Mouse (Mus musculus): Measurements from ENCODE around the gene Cyren.

Cyren gene

DNA sequence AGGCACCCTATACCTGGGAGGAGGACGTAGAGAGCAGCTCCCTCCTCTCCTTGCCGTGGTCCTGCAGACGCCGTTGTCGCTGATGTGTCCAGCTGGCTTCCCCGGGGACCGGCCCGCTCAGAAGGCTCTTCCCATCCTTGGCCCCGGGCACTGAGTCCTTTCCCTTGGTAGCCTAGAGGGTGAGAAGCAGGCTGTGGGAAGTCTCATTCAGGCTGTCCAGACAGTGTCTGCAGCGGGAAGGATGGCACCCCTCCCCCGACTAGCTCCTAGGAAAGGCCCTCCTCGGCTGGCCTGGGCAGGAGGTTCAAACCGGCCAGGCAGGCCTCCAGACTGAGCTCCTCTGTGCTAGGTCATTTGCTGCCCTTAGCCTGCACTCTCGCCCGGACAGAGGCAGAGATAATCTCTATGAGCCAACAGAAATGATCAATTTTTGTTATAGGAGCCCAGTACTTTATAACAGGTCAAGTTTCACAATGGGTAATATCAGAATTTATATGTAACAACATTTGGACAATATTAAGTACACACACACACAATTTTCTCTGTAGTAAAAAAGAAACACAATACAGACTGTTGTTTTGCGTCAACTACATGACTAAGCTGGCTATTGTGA lies 18.4 kb upstream of the Cyren start:
- DNase-seq = no peak

DNA sequence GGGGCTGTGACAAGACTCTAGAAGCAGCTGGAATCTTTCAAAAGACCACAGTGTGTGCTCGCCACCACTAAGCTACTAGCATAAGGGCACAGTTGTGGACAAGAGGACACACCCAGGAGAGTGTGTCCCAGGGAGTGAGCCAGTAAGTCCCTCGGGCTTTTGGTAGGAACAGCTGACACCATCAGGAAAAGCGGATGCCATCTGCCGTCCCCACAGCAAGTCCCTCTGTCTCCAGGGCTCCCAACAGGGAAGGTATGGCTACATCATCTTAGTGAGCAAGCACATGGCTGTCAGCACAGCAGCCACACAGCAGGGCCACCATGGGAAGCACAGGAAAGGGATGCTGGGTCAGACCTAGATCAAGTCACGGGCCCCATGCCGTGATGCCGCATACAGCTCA lies 17.7 kb upstream of the Cyren start:
- DNase-seq = no peak

DNA sequence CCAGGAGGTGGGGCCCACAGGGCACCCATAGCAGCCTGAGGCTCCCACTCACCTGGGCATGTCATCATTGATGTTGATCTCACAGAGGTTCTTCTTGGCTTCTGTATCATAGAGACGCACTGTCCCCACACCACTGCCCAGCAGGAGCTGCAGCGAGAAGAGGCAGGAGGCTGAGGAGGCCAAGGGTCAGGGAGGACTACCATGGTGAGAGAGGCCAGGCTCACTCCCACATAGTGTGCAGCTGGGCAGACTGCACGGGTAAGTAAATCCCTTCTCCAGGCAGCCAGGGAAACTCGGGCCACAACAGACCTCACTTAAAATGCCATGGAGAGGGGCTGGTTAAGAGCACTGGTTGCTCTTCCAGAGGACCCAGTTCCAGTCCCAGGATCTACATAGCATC lies 11.3 kb upstream of the Cyren start:
- no peak for DNase-seq

DNA sequence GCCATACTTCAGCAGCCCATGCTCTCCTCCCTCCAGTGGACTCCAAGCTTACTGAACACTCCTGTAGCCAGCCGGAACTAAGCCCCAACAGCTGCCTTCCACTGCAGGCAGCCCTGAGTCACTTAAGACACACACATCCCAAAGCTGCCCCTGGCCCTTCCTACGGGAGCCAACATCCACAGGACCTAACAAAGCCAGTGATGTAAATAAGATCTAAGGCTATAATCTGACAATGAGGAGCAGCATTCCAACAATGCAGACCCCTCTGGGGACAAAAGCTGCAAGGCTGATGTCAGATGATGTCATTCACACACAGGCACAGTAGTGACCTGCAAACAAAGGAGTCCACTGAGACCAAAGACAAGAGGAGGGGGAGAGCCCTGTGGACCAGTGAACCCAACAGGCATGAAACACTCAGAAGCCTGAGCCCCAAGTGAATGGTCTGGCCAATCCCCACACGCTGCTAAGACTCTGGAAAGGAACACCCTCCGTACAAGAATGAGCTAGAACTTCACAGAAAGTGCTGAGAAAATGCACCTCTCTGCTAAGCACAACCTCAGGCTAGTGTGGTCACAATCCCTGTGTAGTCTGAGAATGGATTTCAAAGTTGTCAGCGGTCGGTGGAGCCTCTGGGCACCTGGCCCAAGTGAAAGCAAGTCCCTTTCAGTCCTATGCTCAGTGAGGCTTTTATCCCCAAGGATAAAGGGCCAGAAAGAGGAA lies 9.4 kb upstream of the Cyren start:
- DNase-seq = no peak

DNA sequence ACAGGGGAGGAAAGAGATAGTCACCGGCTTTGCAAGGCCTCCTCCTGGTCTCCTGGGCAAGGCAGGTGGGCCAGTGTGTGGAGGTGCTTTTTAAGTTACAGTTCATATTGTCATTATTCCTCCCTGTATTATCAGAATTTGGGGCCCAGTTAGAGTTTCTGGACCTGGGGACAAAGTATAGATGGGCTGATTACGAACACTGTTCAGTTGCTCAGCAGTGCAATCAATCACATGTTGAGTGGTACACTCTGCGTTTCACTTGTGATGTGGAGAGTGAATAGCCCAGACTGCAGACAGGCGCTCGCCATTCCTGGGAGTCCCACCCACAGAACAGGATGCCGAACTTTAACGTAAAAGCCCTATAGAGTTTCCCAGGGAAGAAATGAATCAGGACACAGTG lies 6.9 kb upstream of the Cyren start:
- DNase-seq = no peak

DNA sequence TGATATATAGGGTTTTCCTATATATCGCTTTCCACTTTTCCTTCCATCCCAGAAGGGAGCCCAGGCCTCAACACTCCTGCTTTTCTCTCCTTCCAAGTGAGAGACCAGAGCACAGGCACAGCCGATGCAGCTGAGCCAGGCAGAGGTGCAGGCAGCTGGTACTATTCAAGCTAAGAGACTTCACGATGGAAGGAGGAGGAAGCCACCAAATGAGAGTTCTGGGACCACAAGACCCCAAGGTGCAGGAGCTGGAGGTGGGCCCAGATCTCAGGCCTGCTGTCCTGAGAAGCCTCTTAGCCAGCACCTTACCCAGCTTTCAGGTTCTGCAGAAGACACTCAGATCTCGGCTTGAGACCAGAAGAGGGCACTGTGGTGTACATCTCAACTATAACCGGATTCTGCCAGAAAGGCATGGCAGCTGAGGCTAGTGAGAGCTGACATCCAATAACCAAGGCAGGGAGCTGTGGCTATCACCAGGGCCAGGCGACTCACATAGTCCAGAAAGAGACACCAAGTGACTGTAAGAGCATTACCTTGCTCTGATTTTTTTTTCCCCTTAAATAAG lies 2.1 kb upstream of the Cyren start:
- peak; percentile 70 for DNase-seq

DNA sequence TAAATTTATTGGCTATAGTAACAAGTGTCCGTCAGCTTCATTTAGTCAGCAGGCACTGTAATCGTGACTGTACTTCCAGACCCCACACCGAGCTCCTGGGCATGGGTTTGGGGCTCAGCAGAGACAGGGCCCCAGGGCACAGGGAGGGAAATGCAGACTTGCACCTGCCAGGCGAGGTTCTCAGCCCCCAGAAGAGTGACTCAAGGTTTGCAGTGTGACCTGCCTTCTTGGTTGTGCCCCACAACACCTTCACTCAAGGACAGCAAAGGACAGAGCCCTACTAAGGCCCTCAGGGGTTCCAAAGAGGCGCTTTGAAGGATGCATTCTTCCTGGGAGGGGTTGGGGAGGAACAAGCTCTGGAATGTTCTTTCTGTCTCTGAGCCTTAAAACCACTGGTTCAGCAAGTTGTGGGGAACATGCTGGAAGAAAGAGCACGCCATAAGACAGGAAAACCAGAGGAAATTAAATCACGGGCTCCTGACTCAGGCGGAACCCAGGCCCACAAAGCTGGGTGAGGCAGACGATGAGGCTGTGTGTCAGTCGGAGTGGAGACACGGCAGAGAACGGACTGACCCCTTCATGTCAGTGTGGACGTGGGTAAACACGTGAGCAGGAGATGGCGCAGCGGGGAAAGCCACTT lies 1.4 kb upstream of the Cyren start:
- DNase-seq = peak; percentile 33

DNA sequence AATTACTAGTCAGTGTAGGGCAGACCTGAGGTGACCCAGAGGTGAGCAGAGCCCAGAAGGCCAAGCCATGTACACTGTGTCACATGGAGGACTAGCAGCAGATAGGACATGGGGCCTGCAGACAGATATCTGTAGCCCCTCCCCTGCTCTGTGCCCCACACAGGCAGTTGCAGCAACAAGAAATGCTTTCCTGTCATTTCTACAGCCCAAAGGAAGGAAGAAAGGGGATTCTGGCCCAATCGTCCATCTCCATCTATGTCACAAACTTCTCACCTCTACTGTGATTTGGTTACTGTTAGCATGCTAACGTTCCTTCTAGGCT lies 1.1 kb downstream of the Cyren start:
- no peak for DNase-seq

DNA sequence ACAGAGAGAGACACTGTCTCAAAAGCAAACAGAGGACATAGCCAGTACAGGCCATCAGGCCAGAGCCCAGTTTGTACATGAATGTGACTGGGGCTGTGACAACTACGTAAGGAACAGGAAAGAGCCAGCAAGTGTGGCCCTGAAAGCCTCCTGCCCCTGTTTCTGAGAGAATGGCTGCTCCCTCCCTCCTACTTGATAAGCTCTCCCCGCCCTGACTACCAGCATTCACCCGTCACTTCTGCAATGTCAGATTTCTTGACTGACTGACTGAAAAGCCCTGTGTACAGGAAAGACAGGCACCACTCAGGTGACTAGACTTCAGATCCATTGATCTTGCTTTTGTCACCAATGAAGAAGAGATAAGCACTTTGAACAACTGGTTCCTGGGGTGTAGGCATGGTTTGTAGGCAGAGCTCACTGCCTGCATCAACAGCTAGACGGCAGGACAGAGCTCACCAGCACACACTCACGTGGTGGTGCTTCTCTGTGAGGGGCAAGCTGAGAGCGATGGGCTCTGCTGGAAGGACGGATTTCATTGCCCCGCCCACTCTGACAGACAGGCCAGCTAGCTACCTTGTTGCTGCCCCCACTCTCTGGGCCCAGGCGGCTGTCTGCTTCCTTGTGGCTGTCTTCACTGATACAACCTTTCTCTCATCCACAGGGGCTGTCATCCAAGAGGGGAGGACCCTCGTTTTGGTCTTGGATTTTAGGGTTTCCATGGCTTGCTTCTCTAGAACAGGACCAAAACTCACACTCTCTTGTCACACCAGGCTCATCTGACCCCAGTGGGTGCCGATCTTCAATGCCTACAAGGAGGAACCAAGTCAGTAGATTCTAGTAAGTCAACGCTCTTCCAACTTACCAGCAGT lies 1.7 kb downstream of the Cyren start:
- peak; percentile 52 for DNase-seq

DNA sequence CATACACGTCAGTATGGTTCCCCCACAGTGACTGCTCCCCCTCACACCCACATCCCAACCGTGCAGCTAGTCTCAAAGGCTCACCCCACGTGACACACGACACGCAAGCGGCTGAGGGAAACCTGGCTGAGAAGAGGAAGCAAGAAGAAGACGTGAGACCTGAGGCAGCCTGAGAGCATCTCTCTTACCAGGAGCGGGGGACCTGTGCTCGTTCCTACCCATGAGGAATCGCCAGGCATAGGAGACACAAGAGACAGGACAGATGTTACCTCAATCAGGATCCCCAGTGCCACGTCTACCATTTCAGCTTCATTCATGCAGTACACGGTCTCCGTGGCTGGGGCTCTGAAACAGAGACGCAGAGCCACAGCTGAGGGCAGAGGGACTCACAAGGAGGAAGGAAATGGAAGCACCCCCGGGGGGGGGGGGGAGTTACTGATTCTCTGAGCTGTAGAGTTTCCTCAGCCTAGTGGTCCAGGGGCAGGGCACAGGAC lies 2.5 kb downstream of the Cyren start:
- DNase-seq = peak; percentile 88

DNA sequence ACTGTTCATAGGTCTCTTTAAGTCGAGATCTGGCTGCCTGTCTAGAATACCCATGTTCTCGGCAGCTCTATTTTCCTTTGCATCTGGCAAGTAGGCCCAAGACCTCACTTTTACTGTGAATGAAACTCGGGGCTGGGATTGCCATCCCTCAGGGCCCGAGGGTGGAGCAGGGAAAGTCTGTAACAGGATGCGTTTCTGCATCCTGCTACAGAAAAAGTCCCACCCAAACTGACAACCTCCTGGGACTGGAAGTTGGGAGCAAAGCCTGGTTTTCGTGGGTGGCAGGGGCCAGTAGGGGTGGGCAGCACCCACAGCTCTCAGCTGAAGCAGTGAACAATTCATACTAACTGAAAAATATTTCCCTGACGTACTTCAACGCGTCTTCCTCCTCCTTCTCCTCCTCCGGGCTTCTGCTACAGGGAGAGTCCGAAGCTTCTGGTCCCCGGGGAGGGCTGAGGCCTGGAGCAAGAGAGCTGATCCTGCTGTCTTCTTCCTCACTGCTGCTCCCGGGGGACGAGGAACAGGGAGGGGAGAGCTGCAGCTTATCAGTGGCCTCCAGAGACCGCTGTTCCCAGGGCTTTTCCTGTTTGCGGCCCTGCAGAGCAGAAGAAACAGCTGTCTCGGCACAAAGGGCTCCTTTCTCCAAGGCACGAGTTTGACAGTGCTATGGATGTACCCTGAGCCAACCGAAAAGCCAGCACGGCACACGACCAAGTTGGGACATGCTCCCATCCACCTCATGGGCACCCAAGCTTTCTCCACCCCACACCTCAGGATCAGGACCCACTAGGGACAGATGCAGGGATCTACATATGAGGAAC lies 3.5 kb downstream of the Cyren start:
- no peak for DNase-seq

DNA sequence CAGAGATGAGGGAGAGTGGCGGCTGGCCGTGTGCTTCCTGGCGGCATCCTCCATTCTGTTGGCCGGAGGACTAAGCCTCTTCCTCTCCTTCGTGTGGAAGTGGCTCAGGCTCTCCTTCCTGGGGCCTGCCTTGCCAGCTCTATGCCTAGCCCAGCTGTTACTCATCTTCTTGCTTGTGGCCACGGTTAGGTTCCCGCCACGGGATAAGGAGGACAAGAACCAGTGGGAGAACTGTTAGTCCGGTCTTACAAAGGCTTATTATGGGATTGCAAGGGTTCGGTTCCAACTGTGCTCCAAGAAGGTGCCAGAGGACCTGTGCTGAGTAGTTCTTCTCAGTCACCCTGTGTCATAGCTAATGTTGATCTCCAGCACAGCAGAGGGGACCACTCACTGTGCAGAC lies 5.0 kb downstream of the Cyren start:
- DNase-seq = no peak

DNA sequence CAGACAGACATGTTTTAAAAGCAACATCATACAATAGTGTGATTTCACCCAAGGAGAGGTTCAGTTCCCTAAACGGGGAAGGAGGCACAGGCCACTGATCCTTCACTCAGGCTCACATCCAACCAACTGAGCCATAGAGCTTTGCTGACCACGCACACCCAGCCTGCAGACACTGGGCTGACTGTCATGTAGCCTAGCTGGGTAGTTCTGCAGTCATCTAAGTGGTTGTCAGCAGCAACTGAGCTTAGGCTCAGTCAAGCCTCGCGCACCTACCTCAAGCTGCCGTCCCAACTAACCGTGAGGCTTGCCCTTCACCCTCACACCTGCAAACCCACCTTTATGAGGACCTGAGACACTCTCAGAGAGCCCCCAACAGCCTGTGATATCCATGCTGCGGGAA lies 5.9 kb downstream of the Cyren start:
- DNase-seq = no peak

DNA sequence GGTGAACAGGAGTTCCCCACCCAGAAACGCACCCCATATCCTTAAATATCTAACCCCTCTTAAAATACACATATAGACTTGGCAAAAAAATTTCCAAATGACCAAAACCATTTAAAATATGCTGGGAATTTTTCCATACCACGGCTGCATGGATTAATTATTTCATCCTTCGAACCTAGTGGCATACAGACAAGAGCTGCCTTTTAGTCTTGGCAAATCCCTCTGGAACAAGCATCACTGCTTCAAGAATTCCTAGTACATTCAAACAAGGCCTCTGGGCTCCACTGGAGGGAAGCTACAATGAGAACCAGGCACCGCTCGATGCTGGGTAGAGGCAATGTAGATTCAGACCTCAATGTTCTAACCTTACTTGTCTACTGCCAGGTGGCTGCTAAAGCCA lies 7.1 kb downstream of the Cyren start:
- no peak for DNase-seq

DNA sequence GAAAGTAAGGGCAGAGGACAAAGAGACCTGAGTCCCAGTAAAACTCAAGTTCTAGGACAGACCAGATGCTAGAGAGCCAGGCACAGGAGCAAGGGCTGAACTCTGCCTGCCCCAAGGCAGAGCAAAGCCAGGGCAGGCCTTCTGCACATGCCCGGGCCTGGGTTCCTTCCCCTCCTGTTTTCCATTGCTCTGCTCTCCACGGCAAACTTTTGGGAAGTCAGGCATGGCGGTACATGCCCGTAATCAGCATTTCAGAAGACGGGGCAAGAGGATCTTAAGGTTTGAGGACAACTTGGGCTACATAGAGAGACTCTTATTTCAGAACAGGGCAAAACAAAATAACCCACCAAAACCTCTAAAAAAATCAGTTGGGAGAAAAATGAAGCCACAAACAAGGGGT lies 7.7 kb downstream of the Cyren start:
- no peak for DNase-seq

DNA sequence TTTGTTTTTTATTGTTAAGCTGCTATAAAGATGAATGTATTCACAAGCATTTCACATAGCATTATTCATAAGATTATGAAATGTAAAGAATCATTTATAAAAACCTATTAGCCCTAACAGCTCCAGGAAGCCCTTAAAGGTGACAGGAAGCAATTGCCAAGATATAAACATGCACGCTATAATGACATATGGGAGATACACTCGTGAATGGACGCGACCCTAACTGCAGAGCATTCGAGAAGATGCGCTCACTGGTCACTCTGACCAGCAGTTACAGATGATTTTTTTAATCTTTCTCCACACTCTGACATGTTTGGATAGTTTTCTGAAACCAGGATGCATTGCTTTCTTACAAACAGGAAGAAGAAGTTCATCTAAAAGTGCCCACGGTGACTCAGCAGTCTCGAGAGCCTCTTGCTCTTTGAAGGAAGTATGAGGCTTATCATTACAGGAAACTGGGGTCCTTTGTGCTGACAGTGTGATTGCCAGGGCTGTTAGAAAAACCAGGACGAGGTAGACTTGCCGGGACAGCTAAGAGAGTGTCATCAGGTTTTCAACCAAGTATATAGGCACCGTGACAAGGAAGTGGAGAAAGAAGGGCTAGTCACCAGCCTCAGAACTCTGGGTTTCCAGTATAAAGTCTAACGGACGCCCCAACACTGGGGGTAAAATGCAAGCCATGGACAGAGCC lies 8.5 kb downstream of the Cyren start:
- DNase-seq = peak; percentile 72

DNA sequence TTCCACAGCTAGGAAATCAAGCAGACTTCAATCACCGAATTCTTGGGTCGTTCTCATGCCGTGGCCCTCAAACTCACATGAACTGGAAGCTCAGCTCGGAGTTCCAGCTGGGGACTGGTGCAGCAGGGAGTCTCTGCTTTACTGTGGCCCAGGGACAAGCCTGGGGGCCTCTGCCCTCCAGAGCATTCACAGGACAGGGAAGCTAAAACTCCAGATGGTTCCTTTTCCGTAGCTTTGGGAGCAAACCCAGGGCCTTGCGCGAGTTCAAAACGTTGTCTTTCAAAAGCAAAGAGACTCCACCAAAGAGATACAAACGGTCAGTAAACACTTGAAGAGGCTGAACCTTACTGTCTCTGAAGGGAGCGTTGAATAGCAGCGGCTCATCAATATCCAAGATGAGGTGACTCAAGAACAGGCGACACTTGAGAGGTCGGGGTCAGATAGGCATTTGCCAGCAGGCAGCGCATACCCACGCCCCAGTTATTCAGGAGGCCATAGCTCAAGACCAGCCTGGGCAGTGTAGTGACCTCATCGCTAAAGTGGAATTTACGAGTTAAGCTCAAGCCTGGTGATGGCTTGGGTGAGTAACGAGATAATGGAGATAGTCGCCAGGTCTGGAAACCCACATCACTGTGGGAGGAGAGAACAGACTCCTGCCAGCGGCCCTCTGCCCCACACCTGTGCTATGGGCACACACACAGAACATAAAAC lies 9.2 kb downstream of the Cyren start:
- no peak for DNase-seq

DNA sequence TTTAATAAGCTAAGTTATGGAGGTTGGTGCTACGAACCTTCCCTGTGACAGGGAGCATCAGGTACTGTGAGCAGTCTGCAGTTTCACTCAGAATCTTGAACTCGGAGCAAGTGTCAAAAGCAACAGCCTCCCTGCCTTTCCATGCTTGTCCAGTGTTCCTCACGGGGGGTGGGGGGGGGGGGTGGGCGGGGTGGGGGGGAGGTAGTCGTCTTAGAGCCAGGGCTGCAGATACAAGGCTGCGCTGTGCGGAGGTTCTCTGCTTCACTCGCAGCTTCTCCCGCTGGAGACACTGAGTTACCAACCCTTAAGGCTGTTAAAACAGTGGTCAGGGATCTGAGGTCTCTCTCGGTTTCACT lies 9.9 kb downstream of the Cyren start:
- DNase-seq = no peak

DNA sequence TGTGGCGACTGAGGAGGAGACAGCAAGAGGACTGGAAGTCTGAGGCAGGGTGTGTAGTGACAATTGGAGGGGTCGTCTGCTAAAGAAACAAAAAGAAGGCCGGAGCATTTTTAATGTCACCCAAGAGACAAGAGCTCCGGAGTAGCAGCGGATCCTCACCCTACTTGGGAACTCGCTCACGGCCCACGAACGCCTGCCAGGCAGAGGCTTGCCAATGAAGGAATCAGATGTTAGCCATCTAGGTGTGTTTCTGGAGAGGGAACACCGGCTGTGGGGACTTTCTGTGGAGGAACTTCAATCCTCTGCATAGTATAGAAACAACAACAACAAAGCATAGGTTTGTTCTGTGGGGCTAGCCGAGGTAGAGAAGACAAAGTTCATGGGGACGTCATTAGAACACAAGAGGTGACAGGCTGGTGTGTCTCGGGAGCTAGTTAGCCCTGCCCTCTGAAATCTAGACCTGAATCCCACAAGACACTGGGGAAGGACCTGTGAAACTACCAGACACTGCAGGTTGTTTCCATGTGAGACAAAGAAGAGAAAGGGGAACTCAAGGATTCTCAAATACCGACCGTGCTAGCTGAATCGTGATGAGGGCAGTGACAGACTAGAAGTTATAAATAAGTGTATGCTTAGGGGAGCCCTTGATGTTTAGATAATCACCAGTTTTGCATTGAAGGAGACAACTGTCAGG lies 10.4 kb downstream of the Cyren start:
- no peak for DNase-seq

DNA sequence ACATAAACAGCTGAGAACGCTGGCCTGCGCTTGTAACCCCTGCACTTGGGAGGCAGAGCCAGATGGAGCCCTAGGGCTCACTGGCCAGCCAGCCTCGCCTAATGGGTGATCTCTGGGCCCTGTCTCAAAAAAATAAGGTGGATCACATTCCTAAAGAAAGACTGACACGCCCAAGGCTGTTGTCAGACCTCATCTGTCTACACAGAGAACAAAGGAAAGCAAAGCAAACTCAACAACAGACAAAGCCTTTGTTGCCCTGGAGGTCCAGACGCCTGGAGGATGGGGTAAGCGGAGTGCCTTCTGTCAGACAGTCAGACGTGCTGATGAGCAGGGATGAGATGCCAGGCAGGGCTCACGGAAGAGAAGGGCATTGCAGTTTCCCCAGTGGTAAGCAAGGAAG lies 11.1 kb downstream of the Cyren start:
- DNase-seq = no peak
